In the genomic region with DNA sequence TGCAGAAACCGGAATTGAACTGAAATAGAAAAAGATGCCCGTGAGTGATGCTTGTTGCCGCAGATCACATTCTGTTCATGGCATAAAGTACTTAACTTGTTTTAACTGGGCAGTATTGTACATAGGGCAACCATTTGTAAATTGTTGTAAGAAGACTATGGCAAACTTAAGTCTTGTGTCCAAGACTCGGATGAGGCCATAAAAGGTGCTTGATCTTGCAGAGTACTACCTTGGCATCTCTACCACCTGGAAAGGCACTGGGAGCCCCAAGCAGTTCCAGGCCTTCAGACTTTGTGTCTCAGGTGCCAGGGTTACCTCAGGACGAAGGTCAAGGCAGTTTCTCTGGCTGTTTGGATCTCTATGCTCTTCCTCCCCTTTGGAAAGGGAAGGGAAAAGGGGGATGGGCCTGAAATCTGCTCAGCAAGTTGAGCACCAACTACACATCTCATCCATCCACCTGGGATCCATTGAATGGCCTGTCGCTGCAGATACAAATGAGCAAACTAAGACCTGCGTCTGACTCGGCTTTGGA, we compare ENCODE assay signal across 17 mouse cellular contexts.
"Had no signal": no experiment of that assay in that cellular context is flagged by ENCODE, and none has a peak within 500 bp of the region (broad histone marks: within the 10 kb centered on the region; RNA-seq: fewer than 3 reads in every experiment).

No protein-coding gene starts in this region.

- H3K27ac ChIP-seq: kidney, embryonic 15.5 days; limb, embryonic 12.5 days; limb, embryonic 15.5 days; liver, embryonic 13.5 days; midbrain, embryonic 12.5 days; midbrain, embryonic 15.5 days; neural tube, embryonic 13.5 days had no signal

- H3K9me3 ChIP-seq: kidney, embryonic 15.5 days; limb, embryonic 12.5 days; limb, embryonic 15.5 days; liver, embryonic 13.5 days; midbrain, embryonic 12.5 days; midbrain, embryonic 15.5 days; neural tube, embryonic 13.5 days had no signal

- H3K4me3 ChIP-seq: kidney, embryonic 15.5 days; limb, embryonic 12.5 days; limb, embryonic 15.5 days; liver, embryonic 13.5 days; midbrain, embryonic 12.5 days; midbrain, embryonic 15.5 days; myocyte; neural tube, embryonic 13.5 days had no signal

- H3K4me2 ChIP-seq: kidney, embryonic 15.5 days; limb, embryonic 12.5 days; limb, embryonic 15.5 days; liver, embryonic 13.5 days; midbrain, embryonic 12.5 days; midbrain, embryonic 15.5 days; neural tube, embryonic 13.5 days had no signal

- DNase-seq: kidney, adult 18-20 months; kidney, postnatal 14 days; kidney, postnatal 4 days; left cerebral cortex, postnatal 4 days; liver, embryonic 13.5 days; lung, adult 2 months; lung, postnatal 14 days; lung, postnatal 4 days; retina, postnatal 1 day; right cerebral cortex, postnatal 25 days had no signal

- ATAC-seq: midbrain, embryonic 15.5 days had no signal

- H3K27me3 ChIP-seq: kidney, embryonic 15.5 days; liver, embryonic 13.5 days; midbrain, embryonic 12.5 days; midbrain, embryonic 15.5 days; neural tube, embryonic 13.5 days had no signal

- H3K4me1 ChIP-seq: liver, embryonic 13.5 days; midbrain, embryonic 15.5 days had no signal

- H3K36me3 ChIP-seq: kidney, embryonic 15.5 days; limb, embryonic 12.5 days; limb, embryonic 15.5 days; liver, embryonic 13.5 days; midbrain, embryonic 12.5 days; midbrain, embryonic 15.5 days; neural tube, embryonic 13.5 days had no signal

- H3K9ac ChIP-seq: kidney, embryonic 15.5 days; limb, embryonic 12.5 days; limb, embryonic 15.5 days; liver, embryonic 13.5 days; midbrain, embryonic 12.5 days; midbrain, embryonic 15.5 days; neural tube, embryonic 13.5 days had no signal
